Mouse (Mus musculus): Measurements from ENCODE around the gene Ehd2. TPM values are rescaled to one million over a fixed set of nuclear protein-coding genes. Genes with fewer than 3 reads are reported as not detected.

Gene Ehd2
- polyA plus RNA-seq, 1 experiment from 2014 or later = 37.9 TPM

DNA sequence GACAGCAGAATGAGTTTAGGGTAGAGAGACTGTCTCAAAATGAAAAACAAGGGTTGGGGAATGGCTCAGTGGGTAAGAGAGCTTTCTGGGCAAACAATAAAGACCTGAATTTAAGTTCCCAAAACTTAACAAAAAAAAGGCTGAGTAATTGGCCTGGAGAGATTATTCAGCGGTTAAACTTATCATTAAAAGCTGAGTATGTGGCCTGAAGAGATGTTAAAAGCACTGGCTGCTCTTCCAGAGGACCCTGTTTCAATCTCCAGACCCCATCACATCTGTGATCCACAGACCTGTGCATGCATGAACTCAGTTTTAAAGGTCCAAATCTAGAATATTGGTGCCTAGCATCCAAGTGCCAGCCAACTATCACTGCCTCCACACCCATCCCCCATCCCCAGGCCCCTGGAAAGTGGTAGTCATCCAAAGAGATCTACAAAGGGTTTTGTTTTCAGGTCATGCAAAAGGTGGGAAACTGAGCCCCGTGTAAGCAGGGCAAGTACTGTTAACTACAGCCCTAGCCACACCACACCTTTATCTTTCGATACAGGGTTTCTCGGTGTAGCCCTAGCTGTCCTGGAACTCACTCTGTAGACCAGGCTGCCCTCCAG lies 19.6 kb downstream of the Ehd2 start:
- H3K27ac ChIP-seq (ENCODE audit: poor library complexity, severe bottlenecking) = peak overlapping the region; percentile 58; the same call in 1 of the 2 replicates
- H3K9ac ChIP-seq = 0 out of 2 replicates have a peak overlapping the region, but pooled peaks have one; percentile 72
- peak overlapping the region; percentile 71 for H3K4me2 ChIP-seq

DNA sequence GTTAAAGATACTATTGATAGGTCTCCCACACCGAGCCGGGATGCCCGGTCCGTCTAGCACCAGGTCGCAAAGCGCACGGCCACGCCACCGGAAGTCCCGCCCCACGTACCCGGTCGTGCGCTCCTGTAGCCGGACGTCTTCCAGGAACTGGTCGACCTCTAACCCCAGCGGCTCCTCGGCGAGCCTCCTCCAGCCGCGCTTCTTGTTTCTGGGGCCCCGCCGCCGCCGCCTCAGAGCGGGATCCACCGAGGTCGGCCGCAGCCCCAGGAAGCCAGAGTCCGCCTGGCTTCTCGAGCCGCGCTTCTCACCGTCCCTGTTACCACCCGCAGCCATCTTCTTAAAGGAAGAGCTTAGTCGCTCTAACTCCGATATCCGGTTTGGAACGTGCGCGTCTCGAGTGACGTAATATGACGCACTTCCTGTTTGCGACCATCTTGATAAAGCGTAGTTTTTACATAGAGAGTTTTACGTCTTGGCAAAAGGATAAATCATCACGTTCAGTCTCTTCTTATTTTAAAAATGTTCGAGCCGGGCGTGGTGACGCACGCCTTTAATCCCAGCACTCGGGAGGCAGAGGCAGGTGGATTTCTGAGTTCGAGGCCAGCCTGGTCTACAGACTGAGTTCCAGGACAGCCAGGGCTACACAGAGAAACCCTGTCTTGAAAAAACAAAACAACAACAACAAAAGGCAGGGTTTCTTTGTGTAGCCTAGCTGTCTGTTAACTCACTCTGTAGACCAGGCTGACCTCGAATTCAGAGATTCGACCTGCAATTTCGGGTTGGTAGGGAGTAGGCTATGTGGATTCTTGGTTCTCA lies 21.4 kb downstream of the Ehd2 start, which contains the start of gene Nop53:
TSS of gene Nop53 (minus strand) at position 354 of the 816 bp plus-strand sequence.
- H3K36me3 ChIP-seq = peaks cover 42% of the 10 kb centered on the region
- H3K9ac ChIP-seq = peak within 1 kb of the TSS; percentile 75
- 2% methylated on average over 59 of the region's 59 CpGs for WGBS

More for the DNA sequence above, 19.6 kb downstream of the Ehd2 start:
- Histone ChIP-seq H3K27me3 (replicated peaks) (no peaks in the 10 kb centered on the region), H3K4me3 (no peak overlapping the region), H3K4me1 (replicated peaks) (peaks cover 24% of the 10 kb centered on the region), H3K9me3 (replicated peaks) (no peaks in the 10 kb centered on the region), H3K36me3 (peaks cover 35% of the 10 kb centered on the region)
- ATAC-seq (ENCODE audit: insufficient number of reproducible peaks, low FRiP score) = no peak
- WGBS = 38% methylated on average over 4 of the region's 4 CpGs

DNA sequence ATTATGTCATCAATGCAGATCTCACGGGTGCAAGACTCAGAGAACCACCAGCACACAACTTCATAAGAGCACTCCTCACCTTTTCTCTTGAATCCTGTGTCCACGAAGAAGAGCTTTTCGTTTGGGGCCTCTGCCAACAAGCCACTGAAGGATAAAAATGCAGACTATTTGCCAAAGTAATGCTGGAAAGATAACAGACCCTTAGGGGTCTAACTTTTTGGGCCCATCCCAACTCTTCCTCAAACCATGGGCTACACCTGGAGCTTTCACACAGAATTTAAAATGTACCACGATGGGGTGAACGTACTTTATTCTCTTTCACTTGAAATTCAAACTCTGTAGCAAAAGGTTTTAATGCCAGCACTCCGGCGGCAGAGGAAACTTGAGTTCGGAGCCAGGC lies 22.2 kb downstream of the Ehd2 start:
- peak overlapping the region; percentile 86 for H3K4me2 ChIP-seq
- no peak for ATAC-seq (ENCODE audit: insufficient number of reproducible peaks, low FRiP score)
- H3K36me3 ChIP-seq = peaks cover 44% of the 10 kb centered on the region
- 5% methylated on average over 8 of the region's 8 CpGs for WGBS
- H3K27me3 ChIP-seq (replicated peaks) = no peaks in the 10 kb centered on the region
- peak overlapping the region; percentile 75 for H3K9ac ChIP-seq
- H3K4me3 ChIP-seq = peak overlapping the region; percentile 64
- H3K4me1 ChIP-seq (replicated peaks) = peaks cover 24% of the 10 kb centered on the region
- no peaks in the 10 kb centered on the region for H3K9me3 ChIP-seq (replicated peaks)
- no peak overlapping the region; the same call in 1 of the 2 replicates for H3K27ac ChIP-seq (ENCODE audit: poor library complexity, severe bottlenecking)

More for the DNA sequence above, 21.4 kb downstream of the Ehd2 start, which contains the start of gene Nop53:
- peak; percentile 89 for ATAC-seq (ENCODE audit: insufficient number of reproducible peaks, low FRiP score)
- Histone ChIP-seq H3K4me1 (replicated peaks) (peaks cover 24% of the 10 kb centered on the region), H3K4me3 (peak within 1 kb of the TSS; percentile 64), H3K27me3 (replicated peaks) (no peaks in the 10 kb centered on the region), H3K9me3 (replicated peaks) (no peaks in the 10 kb centered on the region), H3K27ac (ENCODE audit: poor library complexity, severe bottlenecking) (peak within 1 kb of the TSS; percentile 92), H3K4me2 (peak within 1 kb of the TSS; percentile 86)

DNA sequence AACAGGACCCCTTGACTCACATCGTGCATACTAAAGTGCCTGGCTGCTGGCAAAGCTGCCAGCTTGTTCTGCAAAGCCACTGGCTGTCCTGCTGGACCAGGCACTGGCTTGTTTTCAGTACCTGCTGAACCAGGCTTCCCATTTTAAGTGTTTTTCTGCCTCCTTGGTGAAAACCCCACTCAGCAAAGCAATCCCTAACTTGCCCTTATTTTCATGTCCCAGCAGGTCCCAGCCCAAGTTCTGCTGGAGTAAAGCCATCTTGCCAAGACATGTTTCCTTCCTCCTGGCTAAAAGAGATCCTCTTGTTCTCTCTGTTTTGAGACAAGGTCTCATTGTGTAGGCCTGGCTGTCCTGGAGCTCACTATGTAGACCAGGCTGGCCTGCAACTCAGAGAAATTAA lies 23.1 kb downstream of the Ehd2 start:
- WGBS = 79% methylated on average over 1 of the region's 1 CpGs
- H3K27ac ChIP-seq (ENCODE audit: poor library complexity, severe bottlenecking) = no peak overlapping the region
- no peaks in the 10 kb centered on the region for H3K27me3 ChIP-seq (replicated peaks)
- no peak overlapping the region for H3K9ac ChIP-seq
- no peak overlapping the region; the same call in 1 of the 2 replicates for H3K4me3 ChIP-seq
- peaks cover 24% of the 10 kb centered on the region for H3K4me1 ChIP-seq (replicated peaks)
- H3K36me3 ChIP-seq = peaks cover 52% of the 10 kb centered on the region
- no peaks in the 10 kb centered on the region for H3K9me3 ChIP-seq (replicated peaks)
- no peak for ATAC-seq (ENCODE audit: insufficient number of reproducible peaks, low FRiP score)
- H3K4me2 ChIP-seq = no peak overlapping the region

DNA sequence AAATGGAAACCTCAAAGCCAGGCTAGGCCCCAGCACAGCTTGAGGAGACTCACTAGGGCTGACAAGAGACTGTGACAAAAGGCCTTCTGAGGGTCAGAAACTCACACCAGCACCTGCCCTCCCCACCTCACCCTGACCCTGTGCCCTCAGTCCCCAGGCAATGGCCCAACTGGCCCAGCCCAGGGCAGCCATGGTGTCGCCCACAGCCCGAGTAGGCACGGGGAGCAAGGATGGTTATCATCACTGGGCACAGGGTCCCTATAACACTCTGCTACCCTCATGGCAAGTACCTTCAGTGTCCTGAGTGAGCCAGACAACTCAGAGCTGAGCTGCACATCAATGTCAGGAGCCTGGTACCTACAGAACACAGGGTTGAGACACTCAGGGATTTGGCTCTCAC lies 28.7 kb downstream of the Ehd2 start:
- H3K9me3 ChIP-seq (replicated peaks) = peaks cover 4% of the 10 kb centered on the region; the same call in 1 of the 2 replicates
- H3K4me2 ChIP-seq = no peak overlapping the region
- H3K36me3 ChIP-seq = peaks cover 78% of the 10 kb centered on the region
- H3K9ac ChIP-seq = no peak overlapping the region
- no peak overlapping the region for H3K4me3 ChIP-seq
- 86% methylated on average over 3 of the region's 3 CpGs for WGBS
- ATAC-seq (ENCODE audit: insufficient number of reproducible peaks, low FRiP score) = no peak
- H3K27ac ChIP-seq (ENCODE audit: poor library complexity, severe bottlenecking) = no peak overlapping the region
- H3K4me1 ChIP-seq (replicated peaks) = peaks cover 7% of the 10 kb centered on the region; the same call in 1 of the 2 replicates
- H3K27me3 ChIP-seq (replicated peaks) = no peaks in the 10 kb centered on the region

DNA sequence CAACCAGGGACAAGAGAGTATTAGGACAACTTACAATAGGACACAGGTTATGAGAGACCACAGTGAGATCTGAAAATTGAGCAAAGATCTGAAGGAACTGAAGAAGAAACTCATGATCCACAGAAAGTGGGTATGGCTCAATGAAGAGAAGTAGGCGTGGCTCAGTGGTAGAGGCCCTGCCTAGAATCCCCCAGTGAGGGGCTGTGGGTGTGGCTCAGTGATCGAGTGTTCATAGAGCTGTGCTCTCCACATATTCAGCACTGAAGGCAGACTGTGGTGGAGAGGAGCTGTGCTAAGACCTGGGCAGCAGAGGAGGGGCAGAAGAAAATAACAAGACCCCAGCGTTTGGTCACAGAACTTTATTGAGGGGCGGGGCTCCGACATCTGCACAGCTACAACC lies 29.9 kb downstream of the Ehd2 start:
- Histone ChIP-seq H3K9me3 (replicated peaks) (peaks cover 4% of the 10 kb centered on the region; the same call in 1 of the 2 replicates), H3K36me3 (peaks cover 67% of the 10 kb centered on the region), H3K27ac (ENCODE audit: poor library complexity, severe bottlenecking) (no peak overlapping the region), H3K4me3 (no peak overlapping the region), H3K4me1 (replicated peaks) (peaks cover 11% of the 10 kb centered on the region; the same call in 1 of the 2 replicates), H3K4me2 (no peak overlapping the region), H3K27me3 (replicated peaks) (no peaks in the 10 kb centered on the region), H3K9ac (no peak overlapping the region)
- ATAC-seq (ENCODE audit: insufficient number of reproducible peaks, low FRiP score) = no peak
- 83% methylated on average over 5 of the region's 5 CpGs for WGBS

DNA sequence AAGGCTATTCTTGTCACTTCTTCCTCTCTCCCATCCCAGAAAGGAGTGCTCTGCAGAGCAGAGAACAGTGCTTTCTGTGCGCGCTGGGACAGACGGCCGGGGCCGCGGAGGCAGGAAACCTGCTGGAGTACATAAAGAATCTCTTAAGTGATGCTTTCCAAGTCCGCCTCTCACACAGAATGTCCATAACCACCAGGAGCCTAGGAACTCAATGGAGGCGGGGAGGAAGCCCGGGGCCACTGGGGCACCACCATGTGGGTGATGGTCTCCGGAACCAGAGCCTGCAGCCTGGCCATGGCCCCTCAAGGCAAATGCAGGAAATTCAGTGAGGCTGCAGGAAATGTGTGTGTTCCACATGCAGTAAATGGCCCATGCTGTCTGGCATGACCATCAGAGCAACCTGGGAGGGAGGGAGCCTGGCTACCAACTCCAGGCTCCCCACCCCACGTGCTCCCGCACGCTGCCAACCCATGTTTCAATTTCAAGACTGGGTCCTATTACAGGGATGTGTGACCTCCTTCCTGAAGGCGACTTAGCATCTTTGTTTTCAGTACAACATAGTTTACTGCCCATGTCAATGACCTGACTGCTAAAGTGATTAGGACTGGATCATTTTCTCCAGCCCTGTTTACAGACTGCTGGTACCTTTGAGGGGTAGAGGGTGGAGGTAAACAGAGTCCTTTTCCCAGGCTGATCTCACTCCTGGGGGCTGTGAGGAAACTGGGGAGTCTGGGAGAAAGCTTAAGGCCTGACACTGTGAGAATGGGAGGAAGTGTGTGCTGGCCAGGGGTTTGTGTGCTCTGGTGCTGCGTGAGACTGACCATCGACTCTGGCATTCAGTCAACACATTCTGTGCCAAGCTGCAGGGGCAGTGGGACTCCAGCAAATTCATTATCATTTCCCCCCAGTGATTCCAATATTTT lies 33.7 kb downstream of the Ehd2 start:
- Histone ChIP-seq H3K36me3 (peaks cover 29% of the 10 kb centered on the region), H3K9ac (peak overlapping the region; percentile 4; the same call in 1 of the 2 replicates), H3K4me1 (replicated peaks) (peaks cover 16% of the 10 kb centered on the region), H3K27ac (ENCODE audit: poor library complexity, severe bottlenecking) (peak overlapping the region; percentile 59; the same call in 1 of the 2 replicates), H3K4me2 (no peak overlapping the region), H3K27me3 (replicated peaks) (no peaks in the 10 kb centered on the region), H3K9me3 (replicated peaks) (peaks cover 6% of the 10 kb centered on the region), H3K4me3 (no peak overlapping the region)
- WGBS = 52% methylated on average over 16 of the region's 16 CpGs
- peak; percentile 35; the same call in 1 of the 2 replicates for ATAC-seq (ENCODE audit: insufficient number of reproducible peaks, low FRiP score)

DNA sequence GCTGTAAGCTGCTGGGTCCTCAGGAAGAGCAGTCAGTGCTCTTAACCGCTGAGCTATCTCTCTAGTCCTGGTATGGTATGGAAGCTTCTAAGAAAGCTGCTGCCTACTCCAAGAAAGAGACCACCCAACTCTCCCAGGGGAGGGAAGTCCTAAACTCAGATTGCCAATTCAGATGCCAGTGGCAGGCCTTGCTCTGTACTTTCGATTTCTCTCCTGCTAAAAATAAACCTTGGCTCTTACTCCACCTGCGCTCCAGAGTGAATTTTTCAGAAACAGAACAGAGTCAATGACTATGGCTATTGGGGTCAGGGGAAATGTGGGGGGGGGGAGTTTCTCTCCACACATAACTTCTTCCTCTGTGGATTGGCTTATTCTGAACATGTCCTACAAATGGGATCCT lies 35.7 kb downstream of the Ehd2 start:
- H3K9ac ChIP-seq = no peak overlapping the region
- no peak for ATAC-seq (ENCODE audit: insufficient number of reproducible peaks, low FRiP score)
- peaks cover 8% of the 10 kb centered on the region for H3K36me3 ChIP-seq
- no peak overlapping the region for H3K4me3 ChIP-seq
- peak overlapping the region; percentile 26; the same call in 1 of the 2 replicates for H3K4me2 ChIP-seq
- no peak overlapping the region for H3K27ac ChIP-seq (ENCODE audit: poor library complexity, severe bottlenecking)
- peaks cover 16% of the 10 kb centered on the region for H3K4me1 ChIP-seq (replicated peaks)
- no peaks in the 10 kb centered on the region for H3K27me3 ChIP-seq (replicated peaks)
- peaks cover 6% of the 10 kb centered on the region for H3K9me3 ChIP-seq (replicated peaks)
- 57% methylated on average over 3 of the region's 3 CpGs for WGBS

DNA sequence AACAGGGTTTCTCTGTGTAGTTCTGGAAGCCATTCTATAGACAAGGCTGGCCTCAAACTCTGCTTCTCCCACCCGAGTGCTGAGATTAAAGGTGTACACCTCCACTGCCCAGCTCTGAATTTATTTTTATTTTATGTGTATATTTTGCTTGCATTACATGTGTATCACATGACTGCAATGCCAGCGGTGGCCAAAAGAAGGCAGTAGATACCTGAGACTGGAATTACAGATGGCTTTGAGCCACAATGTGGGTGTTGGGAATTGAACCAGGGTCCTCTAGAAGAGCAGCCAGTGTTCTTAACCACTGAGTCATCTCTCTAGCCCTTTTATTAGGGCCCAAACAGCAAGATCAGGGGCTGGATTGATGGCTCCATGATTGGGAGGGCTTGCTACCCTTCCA lies 36.8 kb downstream of the Ehd2 start:
- Histone ChIP-seq H3K4me3 (no peak overlapping the region), H3K9me3 (replicated peaks) (peaks cover 6% of the 10 kb centered on the region), H3K9ac (no peak overlapping the region), H3K36me3 (peaks cover 4% of the 10 kb centered on the region), H3K27ac (ENCODE audit: poor library complexity, severe bottlenecking) (no peak overlapping the region), H3K27me3 (replicated peaks) (no peaks in the 10 kb centered on the region), H3K4me2 (no peak overlapping the region), H3K4me1 (replicated peaks) (peaks cover 16% of the 10 kb centered on the region)
- ATAC-seq (ENCODE audit: insufficient number of reproducible peaks, low FRiP score) = no peak
- WGBS = 64% methylated on average over 2 of the region's 2 CpGs

DNA sequence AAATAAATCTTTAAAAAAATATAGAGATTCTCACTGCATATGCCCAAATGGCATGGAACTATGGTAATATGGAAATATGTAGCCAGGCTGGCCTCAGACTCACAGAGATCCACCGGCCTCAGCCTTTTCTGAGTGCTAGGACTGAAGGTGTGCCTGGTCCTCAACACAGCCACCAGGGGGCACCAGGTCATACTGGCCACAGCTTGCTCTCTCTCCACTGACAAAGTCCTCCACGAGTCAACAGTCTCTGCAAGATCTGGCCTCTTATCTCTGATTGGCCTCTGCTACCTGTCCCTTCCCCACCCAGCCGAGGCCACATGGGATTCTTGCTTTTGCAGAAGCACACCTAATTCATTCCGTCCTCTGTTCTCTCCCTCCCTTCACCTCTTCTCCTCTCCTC lies 37.5 kb downstream of the Ehd2 start:
- no peaks in the 10 kb centered on the region for H3K36me3 ChIP-seq
- no peak overlapping the region for H3K4me2 ChIP-seq
- no peak overlapping the region for H3K9ac ChIP-seq
- WGBS = 27% methylated on average over 4 of the region's 4 CpGs
- no peaks in the 10 kb centered on the region for H3K27me3 ChIP-seq (replicated peaks)
- ATAC-seq (ENCODE audit: insufficient number of reproducible peaks, low FRiP score) = no peak
- H3K9me3 ChIP-seq (replicated peaks) = peaks cover 3% of the 10 kb centered on the region; the same call in 1 of the 2 replicates
- H3K27ac ChIP-seq (ENCODE audit: poor library complexity, severe bottlenecking) = no peak overlapping the region
- no peak overlapping the region for H3K4me3 ChIP-seq
- H3K4me1 ChIP-seq (replicated peaks) = peaks cover 16% of the 10 kb centered on the region

Measured in heart, embryonic 12.5 days (tissue).